Mouse (Mus musculus) Patski (cell line): ENCODE measurements around the gene Abcb5. TPM values are rescaled to one million over a fixed set of nuclear protein-coding genes. Genes with fewer than 3 reads are reported as not detected.
"Not testable (repeated sequence)": the region's sequence is repeated elsewhere in the genome, so short reads cannot be mapped to it uniquely, and the experiment has no call there.

Source experiments
- ATAC-seq: fragments of 100-300 bp; one replicate; pipeline ENCODE4 v1.8.0; 2021
- CTCF ChIA-PET: fragments of 350-600 bp; sonication (Branson Sonifier 250); formaldehyde crosslinking; loops from one replicate; lab custom pipeline; 2022; ENCODE audit warnings: inconsistent platforms; lab: Charles Lee
- POLR2A ChIA-PET: fragments of 350-600 bp; sonication (Branson Sonifier 250); formaldehyde crosslinking; loops from one replicate; lab custom pipeline; 2022; ENCODE audit warnings: antibody characterized with exemption, inconsistent platforms; lab: Charles Lee
- DNase-seq: peaks from one replicate; pipeline ENCODE4 v3.0.0-alpha.2; 2011; ENCODE audit warnings: low read depth, low spot score
- H3K27me3 ChIP-seq: fragments of 371-371 bp; one replicate; pipeline ENCODE4 v1.5.1; 2021
- CTCF ChIP-seq: fragments of 100-300 bp; IDR thresholded peaks from one replicate; pipeline ENCODE4 v1.5.1; 2021
- in situ Hi-C: fragments of 300-500 bp; cut with MboI; formaldehyde crosslinking; loops from 3 replicates; pipeline ENCODE4 v1.11.1; 2018; ENCODE audit warnings: low pct_unique_long_range_greater_than_20kb, mixed read lengths
- polyA plus RNA-seq: library from polyadenylated mRNA; unstranded; gene quantifications from one replicate; pipeline ENCODE4 v1.2.3, GENCODE M21; 2021

Gene Abcb5
- polyA plus RNA-seq, result not detected

GRCm38 (mm10) chr12:118966321-118966720, at the start of gene Abcb5:
Gene Abcb5 (minus strand): TSS chr12:118966421.
- in situ Hi-C loops, result no loop called here
- CTCF ChIA-PET, result no interaction called here
- POLR2A ChIA-PET, result no interaction called here
- DNase-seq, result no peak
- no peak for ATAC-seq
- H3K27me3 ChIP-seq, result peaks cover 10% of the 10 kb centered on the region
- no peak for TF ChIP-seq CTCF

DNA sequence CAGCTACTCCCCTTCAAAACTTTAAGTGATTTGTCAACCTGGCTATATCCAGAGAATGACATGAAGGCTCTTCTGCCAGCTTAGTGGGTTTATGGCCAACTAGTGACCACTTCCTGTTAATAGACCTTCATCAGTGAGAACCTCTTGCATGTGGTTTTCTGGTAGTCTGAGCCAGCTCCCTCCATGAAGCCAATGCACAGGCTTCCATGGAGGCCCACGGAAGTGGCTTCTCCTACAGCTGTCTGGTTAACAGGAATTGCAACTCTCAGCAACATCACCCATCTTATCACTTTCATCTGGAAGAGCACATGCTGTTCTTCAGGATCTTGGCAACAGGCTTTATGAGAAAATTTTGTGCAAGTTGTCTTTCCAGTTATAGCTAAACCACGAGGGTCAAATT, 33.0 kb upstream of the Abcb5 start:
- no peak for DNase-seq

GRCm38 (mm10) chr12:118994328-118995166, 28.3 kb upstream of the Abcb5 start:
- ChIA-PET CTCF (no interaction called here), POLR2A (no interaction called here)
- peaks cover 7% of the 10 kb centered on the region for H3K27me3 ChIP-seq
- in situ Hi-C loops, result no loop called here
- ATAC-seq (no peak), DNase-seq (no peak)
- TF ChIP-seq CTCF, result peak; percentile 35

More for the DNA sequence above, 33.0 kb upstream of the Abcb5 start:
- peaks cover 12% of the 10 kb centered on the region for H3K27me3 ChIP-seq
- in situ Hi-C loops, result no loop called here
- ChIA-PET POLR2A (no interaction called here), CTCF (no interaction called here)
- TF ChIP-seq CTCF, result no peak
- ATAC-seq, result no peak

DNA sequence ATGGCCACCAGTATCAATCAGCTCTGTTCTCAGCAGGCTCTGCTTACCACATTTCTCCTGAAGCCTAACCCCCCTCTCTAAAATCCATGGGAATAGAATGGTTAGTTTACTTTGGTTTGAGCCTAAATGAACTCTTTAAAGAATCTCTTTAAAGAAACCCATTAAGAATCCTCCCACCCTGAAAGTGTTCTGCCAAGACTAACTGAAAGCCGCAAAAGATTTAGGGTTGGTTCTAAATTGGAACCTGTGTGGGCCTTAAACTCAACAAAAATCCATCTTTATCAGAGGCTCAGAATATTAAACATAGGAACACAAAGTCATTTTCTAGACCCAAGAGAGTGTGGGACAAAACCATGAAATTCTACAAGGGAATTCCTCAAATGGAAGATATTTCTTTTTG, 18.6 kb upstream of the Abcb5 start:
- H3K27me3 ChIP-seq, result peaks cover 5% of the 10 kb centered on the region
- no peak for ATAC-seq
- ChIA-PET POLR2A (no interaction called here), CTCF (no interaction called here)
- in situ Hi-C loops, result no loop called here
- TF ChIP-seq CTCF, result no peak
- DNase-seq, result no peak

DNA sequence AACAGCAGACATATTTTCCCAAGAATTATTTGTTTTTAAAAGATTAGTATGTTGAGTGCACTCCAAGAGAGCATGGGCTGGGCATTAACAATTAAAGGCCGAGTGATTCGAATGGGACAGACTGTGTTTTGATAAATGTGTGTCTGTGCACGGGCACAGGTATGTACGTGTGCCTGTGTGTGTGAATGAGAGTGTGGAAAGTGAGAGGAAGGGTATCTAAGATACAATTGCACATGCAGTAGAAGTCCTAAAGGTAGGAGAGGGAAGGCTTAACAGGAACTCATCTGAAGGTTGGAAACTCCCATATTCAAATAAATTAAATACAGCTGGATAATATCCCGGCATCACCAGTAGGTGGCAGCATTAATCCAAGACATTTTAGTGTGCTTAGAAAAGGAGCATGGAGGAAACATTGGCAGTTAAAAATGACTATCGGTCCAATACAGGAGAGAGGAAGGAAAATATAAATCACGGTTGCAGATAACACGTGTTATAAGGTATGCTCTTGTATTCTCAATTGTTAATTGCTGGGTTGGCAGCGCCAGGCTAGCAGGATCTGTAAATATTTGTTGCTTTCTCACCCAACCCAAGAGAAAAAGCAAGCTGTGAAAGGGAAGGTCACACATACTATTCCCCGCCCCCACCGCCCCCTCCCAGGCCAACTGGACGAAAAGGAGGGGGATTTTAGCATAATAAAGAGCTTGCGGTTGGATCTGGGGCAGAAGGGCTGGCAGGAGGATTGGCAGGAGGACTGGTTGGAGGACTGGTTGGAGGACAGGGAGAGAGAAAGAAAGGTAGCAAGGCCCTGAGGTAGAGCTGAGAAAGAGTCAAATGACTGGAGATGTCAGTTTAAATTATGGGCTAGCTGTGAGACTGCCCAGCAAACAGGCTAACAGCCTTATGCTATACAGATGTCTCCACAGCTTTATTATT, 35.6 kb downstream of the Abcb5 start:
- peak; percentile 56 for TF ChIP-seq CTCF
- in situ Hi-C loops, result loop anchor here (10.0 kb wide), 1 partner anchor 544 kb away; no protein-coding TSS in a partner anchor
- ChIA-PET CTCF (interaction anchor here (0.8 to 1.6 kb wide), 5 partner anchors 13 to 1051 kb away, joined by 3 to 5 read pairs (median 3); no protein-coding TSS in a partner anchor), POLR2A (no interaction called here)
- DNase-seq (no peak), ATAC-seq (peak; percentile 69)
- H3K27me3 ChIP-seq, result peaks cover 7% of the 10 kb centered on the region

DNA sequence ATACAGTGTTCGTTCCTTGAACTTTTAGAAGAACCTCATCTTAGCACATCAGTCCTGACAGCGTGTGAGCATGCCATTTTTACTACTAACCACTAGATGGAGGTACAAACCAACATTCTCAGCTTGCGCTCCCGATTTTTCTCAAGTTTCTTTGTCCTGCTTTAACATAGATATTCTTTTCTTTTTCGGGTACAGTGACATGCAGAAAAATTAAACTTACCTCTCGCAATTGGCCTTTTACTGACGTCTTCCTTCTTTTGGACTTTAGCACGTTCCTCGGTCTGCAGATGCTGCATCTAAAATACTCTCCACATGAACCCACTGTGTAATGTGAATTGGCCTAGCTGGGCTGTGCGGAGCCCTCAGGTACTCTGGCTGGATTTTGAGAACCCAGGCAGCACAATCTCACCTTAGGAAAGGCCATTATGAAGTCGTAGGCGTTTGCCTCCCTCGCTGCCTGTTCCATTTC, 39.4 kb downstream of the Abcb5 start:
- CTCF ChIA-PET, result no interaction called here
- POLR2A ChIA-PET, result no interaction called here
- in situ Hi-C loops, result no loop called here
- peak; percentile 64 for TF ChIP-seq CTCF
- ATAC-seq (peak; percentile 69), DNase-seq (no peak)
- peaks cover 5% of the 10 kb centered on the region for H3K27me3 ChIP-seq

GRCm38 (mm10) chr12:118923874-118924273, 42.3 kb downstream of the Abcb5 start:
- CTCF ChIA-PET, in situ Hi-C loops, ATAC-seq, POLR2A ChIA-PET, DNase-seq: not testable (repeated sequence)
- peaks cover 11% of the 10 kb centered on the region for H3K27me3 ChIP-seq

DNA sequence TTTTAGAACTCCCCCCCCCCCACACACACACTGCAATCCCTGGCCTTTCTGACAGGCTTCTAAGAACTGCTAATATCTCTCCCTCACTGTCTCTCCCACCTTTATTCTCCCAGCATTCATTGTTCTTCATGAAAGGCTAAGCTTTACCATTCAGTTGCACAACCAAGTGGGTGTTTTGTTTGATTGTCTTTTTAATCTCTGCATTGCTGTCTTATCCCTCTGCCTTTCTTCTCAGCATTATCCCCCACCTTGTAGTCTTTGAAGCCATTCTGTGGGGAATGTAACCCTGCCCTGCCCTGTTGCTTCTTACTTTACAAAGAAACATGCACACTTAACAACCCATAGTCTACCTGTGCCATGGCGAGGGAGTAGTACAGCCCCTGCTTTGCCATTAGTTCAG, 48.5 kb downstream of the Abcb5 start:
- DNase-seq, result no peak
- peaks cover 11% of the 10 kb centered on the region for H3K27me3 ChIP-seq
- ATAC-seq, result no peak
- CTCF ChIA-PET, result no interaction called here
- POLR2A ChIA-PET, result no interaction called here
- TF ChIP-seq CTCF, result no peak
- in situ Hi-C loops, result no loop called here

DNA sequence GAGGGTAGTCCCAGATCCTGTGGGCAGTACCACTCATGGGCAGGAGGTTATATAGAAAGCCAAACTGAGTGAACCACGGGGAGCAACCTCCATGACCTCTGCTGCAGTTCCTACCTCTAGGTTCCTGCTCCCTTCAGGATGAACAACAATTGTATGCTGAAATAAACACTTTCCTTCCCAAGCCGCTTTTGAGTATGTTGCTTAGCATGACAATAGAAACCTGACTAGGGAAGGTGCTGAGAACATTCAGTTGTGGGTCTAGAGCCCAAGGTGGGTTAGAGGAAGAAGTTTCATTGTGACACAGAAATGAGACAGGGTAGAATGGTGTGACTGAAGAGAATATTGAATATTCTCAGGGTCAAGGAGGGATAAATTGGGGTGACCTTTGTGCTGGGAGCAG, 55.9 kb downstream of the Abcb5 start:
- H3K27me3 ChIP-seq, result peaks cover 8% of the 10 kb centered on the region
- CTCF ChIA-PET, result no interaction called here
- ATAC-seq (no peak), DNase-seq (no peak)
- POLR2A ChIA-PET, result no interaction called here
- in situ Hi-C loops, result no loop called here
- TF ChIP-seq CTCF, result no peak

GRCm38 (mm10) chr12:118902249-118902648, 64.0 kb downstream of the Abcb5 start:
- no peak for ATAC-seq

More at GRCm38 (mm10) chr12:118902249-118902648, 64.0 kb downstream of the Abcb5 start:
- in situ Hi-C loops, result no loop called here
- peaks cover 12% of the 10 kb centered on the region for H3K27me3 ChIP-seq
- CTCF ChIA-PET, result interaction anchor here (1.2 kb wide), 1 partner anchor 172 kb away, joined by 3 read pairs; no protein-coding TSS in a partner anchor
- POLR2A ChIA-PET, result no interaction called here
- no peak for TF ChIP-seq CTCF
- no peak for DNase-seq
